Mouse (Mus musculus): ENCODE results near the gene Napsa.

- no peak for TF ChIP-seq POLR2A (IDR thresholded peaks at IDR 0.05; ENCODE audit: low read depth, low read length)
- no peak for TF ChIP-seq CTCF (conservative IDR thresholded peaks at IDR 0.05; ENCODE audit: insufficient read depth, insufficient read length, low read depth, low read length)
Observed at GRCm38 (mm10) chr7:44587676-44588075, 15.5 kb downstream of the Napsa start.
